Mouse (Mus musculus) forebrain, embryonic 16.5 days (tissue): Measurements from ENCODE around the gene Btnl4. TPM values are rescaled to one million over a fixed set of nuclear protein-coding genes. Genes with fewer than 3 reads are reported as not detected.

Experiments used
- ATAC-seq: fragments of 200-750 bp; cut with Nextera tagmentation; 2 replicates; pipeline ENCODE4 v1.8.0; 2017; ENCODE audit warnings: mild to moderate bottlenecking, moderate library complexity
- H3K27ac ChIP-seq: fragments of 300-500 bp; sonication (generic); 2 replicates; pipeline ENCODE4 v1.5.1; 2014; ENCODE audit warnings: low read length, control low read depth
- H3K27me3 ChIP-seq: fragments of 300-500 bp; sonication (generic); replicated peaks from 2 replicates; pipeline ENCODE4 v1.6.1; 2014; ENCODE audit warnings: low read length; ENCODE audit not compliant: control insufficient read depth, insufficient read depth
- H3K36me3 ChIP-seq: fragments of 300-500 bp; sonication (generic); 2 replicates; pipeline ENCODE4 v1.6.1; 2014; ENCODE audit not compliant: control insufficient read depth, insufficient read depth
- H3K4me1 ChIP-seq: fragments of 300-500 bp; sonication (generic); replicated peaks from 2 replicates; pipeline ENCODE4 v1.6.1; 2014; ENCODE audit warnings: low read length; ENCODE audit not compliant: control insufficient read depth, insufficient read depth
- H3K4me2 ChIP-seq: fragments of 300-500 bp; sonication (generic); 2 replicates; pipeline ENCODE4 v1.6.1; 2014; ENCODE audit warnings: mild to moderate bottlenecking, low read length, control low read depth
- H3K4me3 ChIP-seq: fragments of 300-500 bp; sonication (generic); replicated peaks from 2 replicates; pipeline ENCODE4 v1.5.1; 2014; ENCODE audit warnings: mild to moderate bottlenecking, low read length, control low read depth
- H3K9ac ChIP-seq: fragments of 300-500 bp; sonication (generic); replicated peaks from 2 replicates; pipeline ENCODE4 v1.6.1; 2014; ENCODE audit warnings: low read depth, low read length, control low read depth
- H3K9me3 ChIP-seq: fragments of 300-500 bp; sonication (generic); 2 replicates; pipeline ENCODE4 v1.6.1; 2016; ENCODE audit warnings: low read length; ENCODE audit not compliant: control insufficient read depth
- WGBS: fragments of 180-500 bp; shearing (Covaris S2); extraction: QIAGEN DNeasy Blood & Tissue Kit; methylation state at CpG from one replicate; pipeline ENCODE4 v1.1.7; 2014; 5-methylcytosine and 5-hydroxymethylcytosine counted together
- polyA plus RNA-seq: library from polyadenylated mRNA; unstranded; fragments of >200 nt; fragmentation: Nextera tagmentation; extraction: Ambion mirVana; gene quantifications from 2 replicates; pipeline ENCODE4 v1.2.1, GENCODE M21; 2015

Btnl4 gene
- polyA plus RNA-seq, 1 experiment from 2014 or later, result not detected

DNA sequence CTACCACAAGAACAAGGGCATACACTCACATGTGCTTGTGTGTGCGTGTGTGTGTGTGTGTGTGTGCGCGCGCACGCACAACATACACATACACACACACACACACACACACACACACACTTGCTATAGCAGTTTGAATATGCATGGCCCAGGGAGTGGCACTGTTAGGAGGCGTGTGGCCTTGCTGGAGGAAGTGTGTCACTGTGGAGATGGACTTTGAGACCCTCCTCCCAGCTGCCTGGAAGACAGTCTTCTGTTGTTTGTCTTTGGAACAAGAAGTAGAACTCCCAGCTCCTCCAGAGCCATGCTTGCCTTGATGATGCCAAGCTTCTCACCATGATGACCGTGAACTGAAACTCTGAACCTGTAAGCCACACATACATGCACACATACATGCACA lies 35.1 kb downstream of the Btnl4 start:
- 90% methylated on average over 7 of the region's 7 CpGs for WGBS

DNA sequence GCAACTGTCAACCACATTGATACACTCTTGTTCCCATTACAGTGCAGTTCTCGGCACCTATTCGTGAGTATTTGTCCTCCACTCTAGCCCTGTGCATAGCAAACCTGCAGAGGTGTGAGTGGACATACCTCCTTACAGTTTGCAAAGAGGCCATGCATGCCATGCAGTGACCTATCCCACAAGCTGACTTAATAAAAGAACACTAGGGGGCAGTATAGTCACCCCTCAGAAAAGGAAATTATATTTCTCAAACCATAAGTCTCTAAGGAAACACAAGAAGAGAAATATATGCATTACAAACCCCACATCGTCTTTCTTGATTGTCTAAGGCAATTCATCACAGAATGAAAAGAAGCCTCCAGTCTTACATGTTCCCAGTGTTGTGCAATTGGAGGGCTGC lies 37.3 kb downstream of the Btnl4 start:
- Histone ChIP-seq H3K36me3 (no peaks in the 10 kb centered on the region), H3K27me3 (no peaks in the 10 kb centered on the region), H3K9ac (no peak overlapping the region), H3K27ac (no peak overlapping the region), H3K9me3 (no peaks in the 10 kb centered on the region), H3K4me2 (no peak overlapping the region), H3K4me1 (no peaks in the 10 kb centered on the region), H3K4me3 (no peak overlapping the region)
- ATAC-seq, result no peak
- WGBS, result 49% methylated on average over 3 of the region's 3 CpGs

More for the DNA sequence above, 35.1 kb downstream of the Btnl4 start:
- H3K4me2 ChIP-seq, result no peak overlapping the region
- no peaks in the 10 kb centered on the region for H3K9me3 ChIP-seq
- no peaks in the 10 kb centered on the region for H3K27me3 ChIP-seq
- H3K9ac ChIP-seq, result no peak overlapping the region
- no peak overlapping the region for H3K4me3 ChIP-seq
- no peaks in the 10 kb centered on the region for H3K36me3 ChIP-seq
- ATAC-seq, result no peak
- H3K4me1 ChIP-seq, result no peaks in the 10 kb centered on the region
- H3K27ac ChIP-seq, result no peak overlapping the region

GRCm38 (mm10) chr17:34438588-34438987 lies 38.5 kb downstream of the Btnl4 start:
- H3K4me2 ChIP-seq, result no peak overlapping the region
- no peaks in the 10 kb centered on the region for H3K36me3 ChIP-seq
- no peaks in the 10 kb centered on the region for H3K27me3 ChIP-seq
- H3K9me3 ChIP-seq, result no peaks in the 10 kb centered on the region
- WGBS, result 59% methylated on average over 1 of the region's 1 CpGs
- no peak for ATAC-seq
- H3K9ac ChIP-seq, result no peak overlapping the region
- no peaks in the 10 kb centered on the region for H3K4me1 ChIP-seq
- no peak overlapping the region for H3K27ac ChIP-seq
- no peak overlapping the region for H3K4me3 ChIP-seq

GRCm38 (mm10) chr17:34437606-34438005 lies 39.5 kb downstream of the Btnl4 start:
- H3K9me3 ChIP-seq, result no peaks in the 10 kb centered on the region
- no peak overlapping the region for H3K27ac ChIP-seq
- no peak overlapping the region for H3K4me2 ChIP-seq
- no peak for ATAC-seq
- 75% methylated on average over 7 of the region's 7 CpGs for WGBS
- no peak overlapping the region for H3K9ac ChIP-seq
- H3K27me3 ChIP-seq, result no peaks in the 10 kb centered on the region
- no peaks in the 10 kb centered on the region for H3K36me3 ChIP-seq
- no peaks in the 10 kb centered on the region for H3K4me1 ChIP-seq
- H3K4me3 ChIP-seq, result no peak overlapping the region

- Histone ChIP-seq H3K9ac (no peak overlapping the region), H3K9me3 (no peaks in the 10 kb centered on the region), H3K4me1 (no peaks in the 10 kb centered on the region), H3K27ac (no peak overlapping the region), H3K27me3 (no peaks in the 10 kb centered on the region), H3K4me2 (no peak overlapping the region), H3K4me3 (no peak overlapping the region), H3K36me3 (no peaks in the 10 kb centered on the region)
- WGBS, result 70% methylated on average over 4 of the region's 4 CpGs
- ATAC-seq, result no peak
Measured at GRCm38 (mm10) chr17:34437120-34437519, 40.0 kb downstream of the Btnl4 start.

- Histone ChIP-seq H3K4me3 (no peak overlapping the region), H3K27ac (no peak overlapping the region)
Measured at GRCm38 (mm10) chr17:34427597-34427996, 49.5 kb downstream of the Btnl4 start.

DNA sequence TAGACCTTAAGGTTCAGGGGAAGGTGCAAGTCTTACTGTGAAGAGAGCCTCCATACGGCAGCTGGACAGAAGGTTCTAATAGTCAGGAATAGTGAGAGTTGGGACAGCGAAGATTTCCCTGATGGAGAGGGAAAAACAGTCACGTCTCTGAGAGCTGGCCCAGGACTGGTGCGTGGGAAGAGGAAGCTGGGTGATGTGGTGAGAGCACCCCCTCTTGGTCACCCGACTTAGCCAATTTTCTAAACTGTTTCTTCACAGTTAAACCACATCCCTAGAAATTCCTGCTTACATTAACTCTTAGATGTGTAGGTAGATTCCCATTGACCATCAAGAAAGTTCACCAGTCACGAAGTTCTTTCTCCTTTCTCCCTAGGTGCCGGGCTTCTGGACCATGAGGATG lies 57.1 kb downstream of the Btnl4 start:
- 77% methylated on average over 7 of the region's 7 CpGs for WGBS
- H3K27ac ChIP-seq, result no peak overlapping the region

More at GRCm38 (mm10) chr17:34427597-34427996, 49.5 kb downstream of the Btnl4 start:
- Histone ChIP-seq H3K4me2 (no peak overlapping the region), H3K4me1 (no peaks in the 10 kb centered on the region), H3K9me3 (no peaks in the 10 kb centered on the region), H3K27me3 (no peaks in the 10 kb centered on the region), H3K36me3 (no peaks in the 10 kb centered on the region), H3K9ac (no peak overlapping the region)
- no peak for ATAC-seq

More for the DNA sequence above, 57.1 kb downstream of the Btnl4 start:
- Histone ChIP-seq H3K4me1 (no peaks in the 10 kb centered on the region), H3K27me3 (no peaks in the 10 kb centered on the region), H3K4me2 (no peak overlapping the region), H3K4me3 (no peak overlapping the region), H3K9me3 (no peaks in the 10 kb centered on the region), H3K36me3 (no peaks in the 10 kb centered on the region), H3K9ac (no peak overlapping the region)
- no peak for ATAC-seq

Other genes with a start within 250 kb of the Btnl4 start
- 0.15 and 0.28 TPM in 2 replicates for gene H2-Ob, start 238.4 kb downstream of the Btnl4 start, polyA plus RNA-seq
- 0.53 and 0.95 TPM in 2 replicates for gene H2-Ab1, start 219.6 kb downstream of the Btnl4 start, polyA plus RNA-seq
- not detected in 2 replicates for gene H2-Aa, start 189.5 kb downstream of the Btnl4 start, polyA plus RNA-seq
- 0.82 and 1.0 TPM in 2 replicates for gene H2-Eb1, start 171.5 kb downstream of the Btnl4 start, polyA plus RNA-seq
- not detected in 2 replicates for gene H2-Eb2, start 151.7 kb downstream of the Btnl4 start, polyA plus RNA-seq
- not detected in 2 replicates for gene Btnl2, start 122.5 kb downstream of the Btnl4 start, polyA plus RNA-seq
- gene Btnl1, start 100.2 kb downstream of the Btnl4 start, polyA plus RNA-seq, result not detected in 2 replicates
- gene BC051142, start 78.5 kb downstream of the Btnl4 start, polyA plus RNA-seq, result 2.6 and 4.4 TPM in 2 replicates
- not detected in 2 replicates for gene Btnl6, start 40.0 kb upstream of the Btnl4 start, polyA plus RNA-seq
- 4.1 and 5.6 TPM in 2 replicates for gene Notch4, start 87.0 kb upstream of the Btnl4 start, polyA plus RNA-seq
- gene Gpsm3, start 112.5 kb upstream of the Btnl4 start, polyA plus RNA-seq, result 2.8 and 3.0 TPM in 2 replicates
- 5.3 and 7.6 TPM in 2 replicates for gene Pbx2, start 113.9 kb upstream of the Btnl4 start, polyA plus RNA-seq
- 1.5 and 1.6 TPM in 2 replicates for gene Ager, start 120.5 kb upstream of the Btnl4 start, polyA plus RNA-seq
- gene Rnf5, start 126.4 kb upstream of the Btnl4 start, polyA plus RNA-seq, result 292 and 328 TPM in 2 replicates
- gene Agpat1, start 126.9 kb upstream of the Btnl4 start, polyA plus RNA-seq, result 93.7 and 104 TPM in 2 replicates
- 7.0 and 7.5 TPM in 2 replicates for gene Egfl8, start 138.7 kb upstream of the Btnl4 start, polyA plus RNA-seq
- gene Ppt2, start 151.2 kb upstream of the Btnl4 start, polyA plus RNA-seq, result 16.2 and 17.7 TPM in 2 replicates
- gene Prrt1, start 152.2 kb upstream of the Btnl4 start, polyA plus RNA-seq, result 5.0 and 10.4 TPM in 2 replicates
- 14.6 and 16.7 TPM in 2 replicates for gene Fkbpl, start 167.4 kb upstream of the Btnl4 start, polyA plus RNA-seq
- gene Atf6b, start 169.8 kb upstream of the Btnl4 start, polyA plus RNA-seq, result 111 and 119 TPM in 2 replicates
- gene Tnxb, start 193.2 kb upstream of the Btnl4 start, polyA plus RNA-seq, result 0.08 and 0.09 TPM in 2 replicates